Mouse (Mus musculus) cerebellum, adult 2 months (tissue): Measurements from ENCODE around the gene Rnf41. TPM values are rescaled to one million over a fixed set of nuclear protein-coding genes. Genes with fewer than 3 reads are reported as not detected.
A peak's percentile ranks its signal among the peaks of the same experiment; 100 is the strongest.

Experiments
- DNase-seq, 2 experiments: peaks; one replicate each; pipeline ENCODE4 v3.0.0; 2021
- H3K27ac ChIP-seq: fragments of 200-500 bp; 2 replicates; pipeline ENCODE4 v1.5.1; 2012; ENCODE audit warnings: low read length, control low read depth, inconsistent platforms; ENCODE audit not compliant: insufficient read depth
- H3K27me3 ChIP-seq: fragments of 200-500 bp; 2 replicates; pipeline ENCODE4 v1.6.1; 2012; ENCODE audit warnings: inconsistent platforms, mild to moderate bottlenecking, low read length, moderate library complexity; ENCODE audit not compliant: control insufficient read depth, insufficient read depth
- H3K4me1 ChIP-seq: fragments of 200-500 bp; 2 replicates; pipeline ENCODE4 v1.6.1; 2011; ENCODE audit warnings: low read length; ENCODE audit not compliant: control insufficient read depth, insufficient read depth
- H3K4me3 ChIP-seq: fragments of 200-500 bp; replicated peaks from 2 replicates; pipeline ENCODE3; 2011; ENCODE audit warnings: mild to moderate bottlenecking, low read depth, low read length, control low read depth; ENCODE audit not compliant: insufficient read depth
- CTCF ChIP-seq: fragments of 200-500 bp; IDR thresholded peaks from 2 replicates; pipeline ENCODE4 v1.5.1; 2011; ENCODE audit warnings: low read depth, mild to moderate bottlenecking, control low read depth, low read length, moderate library complexity, borderline replicate concordance; ENCODE audit not compliant: insufficient read depth
- POLR2A ChIP-seq: fragments of 200-500 bp; IDR thresholded peaks from 2 replicates; pipeline ENCODE4 v1.6.1; 2011; ENCODE audit warnings: low read length, control low read depth, borderline replicate concordance; ENCODE audit not compliant: insufficient read depth
- WGBS: fragments of 180-500 bp; shearing (Covaris S2); methylation state at CpG from one replicate; pipeline ENCODE4 v1.1.7; 2018; 5-methylcytosine and 5-hydroxymethylcytosine counted together
- polyA plus RNA-seq: library from polyadenylated mRNA; depleted of rRNA; stranded (reverse); fragments of >200 nt; gene quantifications from 2 replicates; pipeline ENCODE4 v1.2.3, GENCODE M21; 2012

Gene Rnf41
- polyA plus RNA-seq, 1 experiment, result 90.5 TPM

DNA sequence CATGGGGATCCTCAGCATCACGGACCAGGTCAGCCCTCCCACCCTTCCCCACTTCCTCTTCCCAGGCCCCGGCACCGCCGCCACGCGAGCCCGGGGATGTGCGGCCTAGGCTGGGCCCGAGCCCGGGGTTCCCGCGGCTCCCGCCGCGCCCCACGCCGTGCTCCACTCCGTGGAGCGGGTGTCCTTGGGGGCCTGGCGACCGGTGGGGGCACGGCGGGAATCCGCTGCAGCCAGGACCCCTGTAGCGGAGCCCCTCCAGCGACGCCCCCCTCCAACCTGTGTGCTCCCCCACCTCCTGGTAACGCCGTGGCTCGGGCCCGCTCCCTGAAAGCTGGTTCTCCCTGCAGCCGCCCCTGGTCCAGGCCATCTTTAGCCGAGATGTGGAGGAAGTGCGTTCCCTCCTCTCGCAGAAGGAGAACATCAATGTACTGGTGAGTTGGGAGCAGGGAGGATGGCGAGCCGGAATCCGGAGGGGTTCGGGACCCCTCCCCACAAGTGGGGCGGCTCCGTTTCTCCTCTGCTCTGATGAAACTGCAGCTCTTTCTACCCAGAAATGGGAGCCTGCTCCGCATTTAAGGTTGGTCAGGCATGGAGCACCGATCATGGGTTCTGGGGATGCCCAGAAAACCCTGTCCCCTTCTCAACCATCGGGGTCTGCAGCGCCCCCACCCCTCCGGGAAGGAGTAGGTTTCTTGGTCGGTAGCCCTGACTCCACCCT, 34.1 kb upstream of the Rnf41 start:
- peaks cover 15% of the 10 kb centered on the region for H3K4me1 ChIP-seq
- no peaks in the 10 kb centered on the region for H3K27me3 ChIP-seq
- no peak for DNase-seq
- under 1% methylated on average over 47 of the region's 47 CpGs for WGBS
- H3K27ac ChIP-seq, result peak overlapping the region; percentile 45; the same call in 1 of the 2 replicates
- no peak for TF ChIP-seq CTCF
- TF ChIP-seq POLR2A, result no peak
- H3K4me3 ChIP-seq, result peak overlapping the region; percentile 95

DNA sequence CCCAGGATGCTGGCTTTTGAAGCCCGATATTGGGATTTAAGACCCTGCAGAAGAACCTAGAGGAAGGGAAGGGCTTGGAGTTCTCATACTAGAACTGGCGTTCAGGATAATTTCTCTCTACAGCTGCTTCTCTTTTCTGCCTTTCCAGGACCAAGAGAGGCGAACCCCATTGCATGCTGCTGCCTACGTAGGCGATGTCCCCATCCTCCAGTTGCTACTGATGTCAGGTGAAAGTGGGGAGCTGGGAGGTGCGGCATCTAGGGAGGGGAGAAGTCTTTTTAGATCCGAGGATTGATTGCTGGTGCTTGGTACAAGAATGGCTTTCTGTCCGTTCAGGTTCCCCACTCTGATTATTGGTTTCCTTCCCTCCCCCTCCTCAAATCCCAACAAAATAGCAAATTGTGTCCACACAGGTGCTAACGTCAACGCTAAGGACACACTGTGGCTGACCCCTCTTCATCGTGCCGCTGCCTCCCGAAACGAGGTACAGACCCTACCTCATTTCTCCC, 33.5 kb upstream of the Rnf41 start:
- Histone ChIP-seq H3K4me3 (peak overlapping the region; percentile 95), H3K27ac (peak overlapping the region; percentile 45; the same call in 1 of the 2 replicates), H3K27me3 (no peaks in the 10 kb centered on the region), H3K4me1 (peaks cover 15% of the 10 kb centered on the region)
- TF ChIP-seq CTCF (no peak), POLR2A (no peak)
- no peak for DNase-seq
- WGBS, result 32% methylated on average over 14 of the region's 14 CpGs

DNA sequence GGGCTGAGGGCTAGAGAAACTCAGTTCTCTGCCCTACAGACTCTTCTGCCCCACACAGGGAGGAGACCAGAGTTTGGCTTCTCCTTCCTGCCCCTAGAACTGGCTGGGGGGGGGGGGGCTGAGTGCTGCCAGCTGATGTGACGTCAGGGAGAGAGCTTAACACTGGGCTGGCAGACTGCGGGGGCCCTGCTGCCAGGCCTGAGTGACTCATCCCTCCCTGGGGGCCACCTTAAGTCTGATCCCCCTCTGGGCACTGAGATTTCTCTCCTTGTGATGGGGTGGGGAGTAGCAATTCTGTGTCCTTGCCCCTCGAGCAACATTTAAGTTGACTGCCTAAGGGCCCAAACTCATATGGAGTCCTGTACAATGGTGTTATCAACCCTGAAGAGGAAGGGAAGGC, 33.0 kb upstream of the Rnf41 start:
- Histone ChIP-seq H3K27ac (peak overlapping the region; percentile 45; the same call in 1 of the 2 replicates), H3K27me3 (no peaks in the 10 kb centered on the region), H3K4me1 (peaks cover 15% of the 10 kb centered on the region), H3K4me3 (peak overlapping the region; percentile 15)
- DNase-seq, result peak in 1 of 2 experiments; percentile 51
- 17% methylated on average over 3 of the region's 3 CpGs for WGBS
- TF ChIP-seq CTCF (no peak), POLR2A (no peak)

DNA sequence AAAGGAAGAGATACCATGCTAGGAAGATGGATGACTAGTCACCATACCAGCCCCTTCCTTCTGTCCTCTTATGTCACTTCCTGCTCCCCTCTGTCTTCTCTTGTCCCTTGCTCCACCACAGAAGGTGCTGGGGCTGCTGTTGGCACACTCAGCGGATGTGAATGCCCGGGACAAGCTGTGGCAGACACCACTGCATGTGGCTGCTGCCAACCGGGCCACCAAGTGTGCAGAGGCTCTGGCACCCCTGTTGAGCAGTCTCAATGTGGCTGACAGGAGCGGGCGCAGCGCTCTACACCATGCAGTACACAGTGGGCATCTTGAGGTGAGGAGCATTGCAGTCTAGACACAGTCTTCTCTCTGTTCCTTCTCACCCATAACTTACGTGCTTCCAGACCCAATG, 32.2 kb upstream of the Rnf41 start:
- TF ChIP-seq CTCF (no peak), POLR2A (no peak)
- H3K27ac ChIP-seq, result no peak overlapping the region
- WGBS, result 17% methylated on average over 7 of the region's 7 CpGs
- H3K4me3 ChIP-seq, result no peak overlapping the region
- no peaks in the 10 kb centered on the region for H3K27me3 ChIP-seq
- peaks cover 15% of the 10 kb centered on the region for H3K4me1 ChIP-seq
- DNase-seq, result peak in 1 of 2 experiments; percentile 41

DNA sequence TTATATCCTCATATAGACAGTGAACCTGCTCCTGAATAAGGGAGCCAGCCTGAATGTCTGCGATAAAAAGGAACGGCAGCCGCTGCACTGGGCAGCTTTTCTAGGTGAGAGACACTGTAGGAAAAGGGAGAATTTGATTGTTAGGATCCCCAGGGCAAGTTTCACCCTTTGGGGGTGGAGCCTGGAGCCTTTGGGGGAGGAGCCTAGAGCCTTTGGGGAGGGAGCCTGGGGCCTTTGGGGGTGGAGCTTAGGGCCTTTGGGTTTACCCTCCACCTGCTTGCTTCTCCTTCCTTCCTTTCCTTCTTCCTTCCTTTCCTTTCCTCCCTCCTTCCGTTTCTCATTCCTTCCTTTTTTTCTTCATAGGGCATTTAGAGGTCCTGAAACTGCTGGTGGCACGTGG, 30.9 kb upstream of the Rnf41 start:
- H3K4me3 ChIP-seq, result no peak overlapping the region
- TF ChIP-seq CTCF, result no peak
- TF ChIP-seq POLR2A, result no peak
- H3K27me3 ChIP-seq, result no peaks in the 10 kb centered on the region
- peaks cover 15% of the 10 kb centered on the region for H3K4me1 ChIP-seq
- 90% methylated on average over 5 of the region's 5 CpGs for WGBS
- H3K27ac ChIP-seq, result no peak overlapping the region
- no peak for DNase-seq

DNA sequence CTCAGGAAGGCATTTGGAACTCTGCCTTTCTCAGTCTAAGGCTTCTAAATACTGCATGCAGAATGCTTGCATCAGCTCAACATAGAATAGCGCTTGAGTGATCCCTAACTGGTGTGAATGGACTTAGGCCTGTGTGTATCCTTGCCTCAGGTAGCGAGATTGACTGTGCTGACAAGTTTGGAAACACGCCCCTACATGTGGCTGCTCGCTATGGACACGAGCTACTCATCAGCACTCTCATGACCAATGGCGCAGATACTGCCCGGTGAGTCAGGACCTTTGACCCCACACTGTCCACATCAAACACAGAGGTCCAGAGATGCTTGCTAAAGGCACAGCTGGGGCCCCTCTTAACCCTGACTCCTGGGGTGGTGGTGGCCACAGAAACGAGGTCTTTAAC, 29.0 kb upstream of the Rnf41 start:
- WGBS, result 87% methylated on average over 8 of the region's 8 CpGs
- DNase-seq, result no peak
- H3K27me3 ChIP-seq, result no peaks in the 10 kb centered on the region
- no peak overlapping the region for H3K4me3 ChIP-seq
- TF ChIP-seq POLR2A, result no peak
- TF ChIP-seq CTCF, result no peak
- peaks cover 11% of the 10 kb centered on the region for H3K4me1 ChIP-seq
- H3K27ac ChIP-seq, result no peak overlapping the region

DNA sequence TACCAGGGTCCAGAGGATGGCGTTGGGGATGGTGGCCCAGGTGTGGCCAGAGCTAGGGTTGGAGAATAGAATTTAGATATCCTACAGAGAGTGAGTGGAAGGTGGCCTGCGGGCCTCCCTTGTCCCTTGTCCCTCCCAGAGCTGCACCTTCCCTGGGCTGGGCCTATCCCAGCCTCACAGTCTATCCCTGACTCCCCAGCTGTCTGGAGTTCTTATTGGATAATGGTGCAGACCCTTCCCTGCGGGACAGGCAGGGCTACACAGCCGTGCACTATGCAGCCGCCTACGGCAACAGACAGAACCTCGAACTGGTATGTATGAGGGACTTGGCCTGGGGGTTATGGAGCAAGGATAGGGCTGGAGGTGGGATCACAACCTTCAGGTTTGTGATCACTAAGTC, 25.6 kb upstream of the Rnf41 start:
- Histone ChIP-seq H3K27ac (no peak overlapping the region), H3K27me3 (no peaks in the 10 kb centered on the region), H3K4me1 (peaks cover 22% of the 10 kb centered on the region), H3K4me3 (no peak overlapping the region)
- TF ChIP-seq POLR2A (no peak), CTCF (no peak)
- no peak for DNase-seq
- WGBS, result 89% methylated on average over 7 of the region's 7 CpGs

DNA sequence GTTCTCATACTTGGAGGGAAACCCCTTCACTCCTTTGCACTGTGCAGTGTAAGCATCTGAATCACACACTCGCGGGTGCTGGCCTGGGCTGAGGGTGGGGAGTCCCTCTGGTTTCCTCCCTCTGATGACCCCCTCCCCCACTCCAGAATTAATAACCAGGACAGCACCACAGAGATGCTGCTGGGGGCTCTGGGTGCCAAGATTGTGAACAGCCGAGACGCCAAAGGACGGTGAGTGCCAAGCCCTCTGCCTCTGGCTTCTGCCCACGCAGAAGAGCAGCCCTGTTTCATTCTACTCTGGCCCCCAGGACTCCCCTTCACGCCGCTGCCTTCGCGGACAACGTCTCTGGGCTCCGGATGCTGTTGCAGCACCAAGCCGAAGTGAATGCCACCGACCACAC, 22.5 kb upstream of the Rnf41 start:
- Histone ChIP-seq H3K27me3 (no peaks in the 10 kb centered on the region), H3K4me3 (no peak overlapping the region), H3K4me1 (peaks cover 22% of the 10 kb centered on the region), H3K27ac (no peak overlapping the region)
- DNase-seq, result peak in 1 of 2 experiments; percentile 47
- WGBS, result 32% methylated on average over 14 of the region's 14 CpGs
- TF ChIP-seq CTCF (no peak), POLR2A (no peak)
